Mouse (Mus musculus) hindbrain, embryonic 15.5 days (tissue): ENCODE data around the gene Lrrc49. TPM values are rescaled to one million over a fixed set of nuclear protein-coding genes. Genes with fewer than 3 reads are reported as not detected.

ENCODE experiments used
- ATAC-seq: fragments of 200-750 bp; cut with Nextera tagmentation; 2 replicates; pipeline ENCODE4 v1.8.0; 2017; ENCODE audit warnings: low read depth, moderate number of reproducible peaks, moderate TSS enrichment; ENCODE audit not compliant: low FRiP score
- H3K27ac ChIP-seq: fragments of 300-500 bp; sonication (generic); replicated peaks from 2 replicates; pipeline ENCODE4 v1.5.1; 2015; ENCODE audit warnings: mild to moderate bottlenecking, inconsistent platforms
- H3K27me3 ChIP-seq: fragments of 300-500 bp; sonication (generic); 2 replicates; pipeline ENCODE4 v1.6.1; 2015; ENCODE audit warnings: control low read depth, inconsistent platforms
- H3K36me3 ChIP-seq: fragments of 300-500 bp; sonication (generic); 2 replicates; pipeline ENCODE4 v1.6.1; 2015; ENCODE audit warnings: control low read depth, inconsistent platforms
- H3K4me1 ChIP-seq: fragments of 300-500 bp; sonication (generic); replicated peaks from 2 replicates; pipeline ENCODE4 v1.6.1; 2015; ENCODE audit warnings: control low read depth, inconsistent platforms
- H3K4me2 ChIP-seq: fragments of 300-500 bp; sonication (generic); 2 replicates; pipeline ENCODE4 v1.6.1; 2015; ENCODE audit warnings: moderate library complexity, mild to moderate bottlenecking, inconsistent platforms
- H3K4me3 ChIP-seq: fragments of 300-500 bp; sonication (generic); 2 replicates; pipeline ENCODE4 v1.5.1; 2015; ENCODE audit warnings: mild to moderate bottlenecking, inconsistent platforms
- H3K9ac ChIP-seq: fragments of 300-500 bp; sonication (generic); 2 replicates; pipeline ENCODE4 v1.6.1; 2015; ENCODE audit warnings: inconsistent platforms
- H3K9me3 ChIP-seq: fragments of 300-500 bp; sonication (generic); 2 replicates; pipeline ENCODE4 v1.6.1; 2016; ENCODE audit warnings: control low read depth, inconsistent platforms
- WGBS: fragments of 180-500 bp; shearing (Covaris S2); methylation state at CpG from one replicate; pipeline ENCODE4 v1.1.7; 2015; 5-methylcytosine and 5-hydroxymethylcytosine counted together
- polyA plus RNA-seq: library from polyadenylated mRNA; unstranded; fragments of >200 nt; fragmentation: Nextera tagmentation; extraction: Ambion mirVana; gene quantifications from 2 replicates; pipeline ENCODE4 v1.2.1, GENCODE M21; 2015

The Lrrc49 gene
- polyA plus RNA-seq: 71.4 and 73.0 TPM in 2 replicates

- Histone ChIP-seq H3K4me3 (peak within 1 kb of the TSS; percentile 76), H3K9ac (peak within 1 kb of the TSS; percentile 82), H3K27me3 (no peaks in the 10 kb centered on the region), H3K4me1 (peaks cover 19% of the 10 kb centered on the region), H3K36me3 (peaks cover 11% of the 10 kb centered on the region; the same call in 1 of the 2 replicates), H3K4me2 (peak within 1 kb of the TSS; percentile 64), H3K27ac (peak within 1 kb of the TSS; percentile 99), H3K9me3 (no peaks in the 10 kb centered on the region)
- 0% methylated on average over 21 of the region's 21 CpGs for WGBS
- ATAC-seq: peak; percentile 97
Measured at GRCm38 (mm10) chr9:60687891-60688324, at the start of gene Lrrc49. Gene Lrrc49, minus strand, starts transcription at chr9:60688158.

GRCm38 (mm10) chr9:60734321-60734720, 46.4 kb upstream of the Lrrc49 start:
- Histone ChIP-seq H3K27me3 (no peaks in the 10 kb centered on the region), H3K4me1 (no peaks in the 10 kb centered on the region), H3K4me2 (no peak overlapping the region), H3K9ac (no peak overlapping the region), H3K27ac (no peak overlapping the region), H3K36me3 (peaks cover 18% of the 10 kb centered on the region), H3K4me3 (no peak overlapping the region), H3K9me3 (no peaks in the 10 kb centered on the region)
- WGBS: 97% methylated on average over 2 of the region's 2 CpGs
- ATAC-seq: no peak

GRCm38 (mm10) chr9:60724968-60725367, 37.0 kb upstream of the Lrrc49 start:
- Histone ChIP-seq H3K4me3 (no peak overlapping the region), H3K4me2 (no peak overlapping the region), H3K36me3 (peaks cover 22% of the 10 kb centered on the region), H3K9ac (no peak overlapping the region), H3K9me3 (no peaks in the 10 kb centered on the region), H3K27me3 (no peaks in the 10 kb centered on the region), H3K4me1 (no peaks in the 10 kb centered on the region), H3K27ac (no peak overlapping the region)
- 93% methylated on average over 7 of the region's 7 CpGs for WGBS
- ATAC-seq: no peak

GRCm38 (mm10) chr9:60719687-60720086, 31.7 kb upstream of the Lrrc49 start:
- Histone ChIP-seq H3K9ac (no peak overlapping the region), H3K27ac (no peak overlapping the region), H3K9me3 (no peaks in the 10 kb centered on the region), H3K4me1 (peaks cover 12% of the 10 kb centered on the region), H3K27me3 (no peaks in the 10 kb centered on the region), H3K36me3 (peaks cover 9% of the 10 kb centered on the region), H3K4me3 (no peak overlapping the region), H3K4me2 (no peak overlapping the region)
- no peak for ATAC-seq
- WGBS: 76% methylated on average over 3 of the region's 3 CpGs

- no peaks in the 10 kb centered on the region for H3K36me3 ChIP-seq
- H3K4me3 ChIP-seq: no peak overlapping the region
- no peak overlapping the region for H3K9ac ChIP-seq
- H3K4me2 ChIP-seq: no peak overlapping the region
- H3K9me3 ChIP-seq: no peaks in the 10 kb centered on the region
- ATAC-seq: no peak
- H3K27ac ChIP-seq: no peak overlapping the region
- WGBS: 63% methylated on average over 3 of the region's 3 CpGs
- peaks cover 27% of the 10 kb centered on the region for H3K4me1 ChIP-seq
- H3K27me3 ChIP-seq: no peaks in the 10 kb centered on the region
Measured at GRCm38 (mm10) chr9:60718284-60718683, 30.3 kb upstream of the Lrrc49 start.

DNA sequence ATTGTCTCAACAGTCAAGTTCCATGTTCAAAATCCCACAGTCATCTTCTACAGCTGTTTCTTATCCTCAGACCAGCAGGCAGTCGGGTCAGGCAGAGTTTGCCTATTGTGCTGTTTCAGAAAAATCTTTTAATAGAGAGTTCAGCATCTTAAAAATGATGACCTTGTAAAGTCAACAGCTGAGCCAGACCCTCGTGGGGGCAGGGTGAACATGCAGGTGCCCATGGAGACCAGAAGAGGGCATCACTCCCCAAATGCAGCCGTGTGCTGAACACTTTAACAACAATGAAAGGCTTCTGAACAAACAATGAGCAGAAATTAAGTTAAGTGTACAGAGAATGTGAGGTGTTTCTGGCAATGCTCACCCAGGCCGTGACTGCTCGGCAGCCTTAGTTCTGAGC, 27.9 kb upstream of the Lrrc49 start:
- Histone ChIP-seq H3K27ac (no peak overlapping the region), H3K27me3 (no peaks in the 10 kb centered on the region), H3K4me2 (no peak overlapping the region), H3K9me3 (no peaks in the 10 kb centered on the region), H3K4me3 (no peak overlapping the region), H3K36me3 (no peaks in the 10 kb centered on the region), H3K9ac (no peak overlapping the region), H3K4me1 (peaks cover 39% of the 10 kb centered on the region)
- ATAC-seq: no peak
- 59% methylated on average over 5 of the region's 5 CpGs for WGBS

- no peak overlapping the region for H3K4me3 ChIP-seq
- H3K4me1 ChIP-seq: peaks cover 39% of the 10 kb centered on the region
- no peaks in the 10 kb centered on the region for H3K27me3 ChIP-seq
- no peak overlapping the region for H3K27ac ChIP-seq
- peak overlapping the region; percentile 97 for H3K4me2 ChIP-seq
- no peak overlapping the region for H3K9ac ChIP-seq
- no peak for ATAC-seq
- WGBS: 93% methylated on average over 4 of the region's 4 CpGs
- no peaks in the 10 kb centered on the region for H3K36me3 ChIP-seq
- no peaks in the 10 kb centered on the region for H3K9me3 ChIP-seq
Measured at GRCm38 (mm10) chr9:60715271-60715670, 27.3 kb upstream of the Lrrc49 start.

DNA sequence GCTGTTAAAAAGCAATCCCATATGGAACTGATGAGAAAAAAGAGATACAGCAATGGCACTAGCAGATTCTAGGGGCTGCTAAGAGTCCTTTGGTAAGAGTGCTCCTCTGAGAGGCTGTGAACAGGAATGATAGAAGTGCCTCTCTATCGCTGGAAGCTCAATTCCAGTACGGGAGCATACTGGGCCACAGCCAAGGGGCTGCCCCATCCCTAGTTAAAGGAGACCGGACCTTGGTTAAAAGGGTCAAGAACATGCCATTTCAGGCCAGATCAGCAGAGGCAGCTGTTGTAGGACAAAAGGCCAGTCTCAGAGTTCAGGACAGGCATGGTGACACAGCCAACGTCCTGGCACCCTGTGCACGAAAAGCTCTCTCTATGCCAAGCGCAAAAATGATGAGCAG, 26.2 kb upstream of the Lrrc49 start:
- 73% methylated on average over 6 of the region's 6 CpGs for WGBS
- H3K4me1 ChIP-seq: peaks cover 39% of the 10 kb centered on the region
- ATAC-seq: no peak
- no peaks in the 10 kb centered on the region for H3K27me3 ChIP-seq
- H3K27ac ChIP-seq: peak overlapping the region; percentile 74; the same call in 1 of the 2 replicates
- peak overlapping the region; percentile 94; the same call in 1 of the 2 replicates for H3K9ac ChIP-seq
- no peaks in the 10 kb centered on the region for H3K36me3 ChIP-seq
- peak overlapping the region; percentile 97 for H3K4me2 ChIP-seq
- no peaks in the 10 kb centered on the region for H3K9me3 ChIP-seq
- peak overlapping the region; percentile 81 for H3K4me3 ChIP-seq

GRCm38 (mm10) chr9:60713616-60714015, 25.7 kb upstream of the Lrrc49 start:
- WGBS: 42% methylated on average over 4 of the region's 4 CpGs
- peaks cover 39% of the 10 kb centered on the region for H3K4me1 ChIP-seq
- 0 out of 2 replicates have a peak, but pooled peaks have one; percentile 11 for ATAC-seq
- H3K36me3 ChIP-seq: no peaks in the 10 kb centered on the region
- peak overlapping the region; percentile 97 for H3K4me2 ChIP-seq
- H3K27ac ChIP-seq: peak overlapping the region; percentile 74; the same call in 1 of the 2 replicates
- no peaks in the 10 kb centered on the region for H3K27me3 ChIP-seq
- peak overlapping the region; percentile 94 for H3K9ac ChIP-seq
- peak overlapping the region; percentile 81 for H3K4me3 ChIP-seq
- H3K9me3 ChIP-seq: no peaks in the 10 kb centered on the region

- under 1% methylated on average over 62 of the region's 66 CpGs for WGBS
- Histone ChIP-seq H3K27ac (peak within 1 kb of the TSS; percentile 74), H3K4me1 (peaks cover 39% of the 10 kb centered on the region), H3K27me3 (no peaks in the 10 kb centered on the region), H3K36me3 (no peaks in the 10 kb centered on the region), H3K4me2 (peak within 1 kb of the TSS; percentile 97), H3K9me3 (no peaks in the 10 kb centered on the region), H3K4me3 (peak within 1 kb of the TSS; percentile 81), H3K9ac (peak within 1 kb of the TSS; percentile 94)
- ATAC-seq: peak; percentile 79
Measured at GRCm38 (mm10) chr9:60712771-60713541, 25.0 kb upstream of the Lrrc49 start, which contains the start of gene Larp6. Gene Larp6, plus strand, starts transcription at chr9:60712989.

DNA sequence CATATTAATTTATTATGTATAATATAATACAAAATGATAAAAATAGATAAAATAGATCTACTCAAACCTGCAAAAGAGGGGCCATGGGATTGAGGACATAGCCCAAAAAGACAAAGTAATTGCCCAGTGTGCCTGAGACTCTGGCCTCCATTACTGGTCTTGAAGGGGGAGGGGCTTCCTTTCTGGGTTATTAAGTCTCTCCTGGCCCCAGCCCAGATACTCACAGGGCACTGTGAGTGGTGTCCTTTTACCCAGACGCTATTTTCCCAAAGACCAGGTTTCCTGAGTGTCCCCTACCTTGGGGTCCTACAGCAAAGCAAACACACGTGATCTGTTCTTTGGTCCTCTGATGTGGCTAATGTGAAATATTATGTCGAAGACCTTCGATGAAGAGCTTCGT, 24.1 kb upstream of the Lrrc49 start:
- Histone ChIP-seq H3K9ac (no peak overlapping the region), H3K27ac (peak overlapping the region; percentile 74; the same call in 1 of the 2 replicates), H3K27me3 (no peaks in the 10 kb centered on the region), H3K4me1 (peaks cover 39% of the 10 kb centered on the region), H3K9me3 (no peaks in the 10 kb centered on the region), H3K4me3 (no peak overlapping the region), H3K4me2 (peak overlapping the region; percentile 97; the same call in 1 of the 2 replicates), H3K36me3 (no peaks in the 10 kb centered on the region)
- WGBS: 84% methylated on average over 5 of the region's 5 CpGs
- no peak for ATAC-seq

DNA sequence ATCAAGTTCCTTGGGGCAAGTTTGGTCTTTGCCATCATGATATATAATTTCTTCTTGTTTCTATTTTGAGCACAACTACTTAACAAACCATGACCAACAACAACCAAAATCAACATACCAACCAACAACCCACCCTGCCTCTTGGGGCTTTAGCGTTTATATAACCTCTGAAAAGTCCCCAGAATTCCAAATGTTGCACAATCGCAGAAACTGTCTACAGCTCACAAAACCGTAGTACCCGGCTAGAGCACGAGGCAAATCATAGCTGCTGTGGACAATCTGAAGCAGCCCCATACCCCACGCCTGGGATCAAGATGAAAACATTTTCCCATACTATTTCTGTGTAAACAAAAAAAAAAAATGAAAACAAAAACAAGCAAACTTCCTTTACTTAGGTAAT, 21.8 kb upstream of the Lrrc49 start:
- Histone ChIP-seq H3K27ac (no peak overlapping the region), H3K4me1 (peaks cover 27% of the 10 kb centered on the region), H3K9me3 (no peaks in the 10 kb centered on the region), H3K4me2 (no peak overlapping the region), H3K36me3 (no peaks in the 10 kb centered on the region), H3K4me3 (no peak overlapping the region), H3K9ac (no peak overlapping the region), H3K27me3 (no peaks in the 10 kb centered on the region)
- no peak for ATAC-seq
- WGBS: 88% methylated on average over 6 of the region's 6 CpGs
